Mouse (Mus musculus) spleen, postnatal 36 days (tissue): ENCODE measurements at regions not wholly inside any gene's neighbourhood (a gene's known extent, or its start where the extent isn't known, plus 50 kb on each side); places are given as distances from the start of the nearest gene placed in this dataset.
A peak's percentile ranks its signal among the peaks of the same experiment; 100 is the strongest.

Experiments
- DNase-seq, 2 experiments: peaks; one replicate each; pipeline ENCODE4 v3.0.0; 2022; ENCODE audit warnings: low spot score in 2 of 2, mixed read lengths in 1 of 2

DNA sequence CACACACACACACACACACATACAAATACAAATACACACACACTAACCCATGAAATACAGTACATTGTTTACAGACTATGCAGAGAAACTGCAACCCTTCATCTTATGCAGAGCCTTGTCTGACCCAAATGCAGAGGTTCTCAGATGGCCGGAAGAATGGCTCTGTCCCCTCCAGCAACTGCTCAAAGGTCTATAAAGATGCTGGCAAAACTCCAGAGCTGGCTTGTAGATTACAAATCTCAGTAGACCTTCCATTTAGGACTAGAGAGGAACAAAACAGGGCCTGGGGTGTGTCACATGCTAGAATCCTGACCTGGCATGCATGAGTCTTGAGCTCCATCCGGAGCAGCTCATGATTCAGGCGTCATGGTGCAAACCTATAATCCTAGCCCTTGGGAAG lies 364.4 kb upstream of the Runx1 start:
- DNase-seq: no peak

DNA sequence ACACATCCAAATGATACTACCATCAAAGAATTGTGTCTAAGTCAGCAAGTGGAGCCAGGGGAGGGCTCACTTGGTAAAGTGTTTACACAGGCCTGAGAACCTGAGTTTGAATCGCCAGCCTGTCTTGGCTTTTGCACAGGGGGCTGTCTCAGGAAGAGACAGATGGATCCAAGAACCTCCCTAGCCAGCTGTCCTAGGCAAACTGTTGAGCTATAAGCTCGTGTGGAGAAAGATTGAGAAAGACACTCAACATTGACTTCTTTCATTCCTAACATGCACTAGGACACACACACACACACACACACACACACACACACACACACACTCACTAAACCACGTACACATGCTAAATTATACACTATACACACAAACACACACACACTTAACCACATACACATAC lies 363.9 kb upstream of the Runx1 start:
- no peak for DNase-seq

GRCm38 (mm10) chr16:93189412-93189811 lies 363.5 kb upstream of the Runx1 start:
- no peak for DNase-seq

DNA sequence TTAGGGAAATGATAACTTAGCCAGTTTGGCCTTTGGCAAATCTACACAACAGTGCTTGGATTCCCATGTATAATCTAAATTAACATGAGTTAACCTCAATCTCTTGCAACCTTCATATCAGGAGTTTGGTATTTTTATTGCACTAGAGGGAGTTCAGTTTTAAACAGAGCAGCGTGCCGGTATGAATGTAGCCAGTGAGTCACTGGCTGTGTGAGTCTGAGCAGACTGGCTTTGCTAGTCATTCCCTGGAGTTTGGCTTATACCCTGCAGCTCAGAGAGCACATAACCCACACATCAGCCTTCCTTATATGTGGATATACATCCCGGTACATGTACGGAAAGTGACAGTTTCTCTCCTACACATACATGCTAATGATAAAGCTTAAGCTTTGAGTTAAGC lies 360.6 kb upstream of the Runx1 start:
- no peak for DNase-seq

DNA sequence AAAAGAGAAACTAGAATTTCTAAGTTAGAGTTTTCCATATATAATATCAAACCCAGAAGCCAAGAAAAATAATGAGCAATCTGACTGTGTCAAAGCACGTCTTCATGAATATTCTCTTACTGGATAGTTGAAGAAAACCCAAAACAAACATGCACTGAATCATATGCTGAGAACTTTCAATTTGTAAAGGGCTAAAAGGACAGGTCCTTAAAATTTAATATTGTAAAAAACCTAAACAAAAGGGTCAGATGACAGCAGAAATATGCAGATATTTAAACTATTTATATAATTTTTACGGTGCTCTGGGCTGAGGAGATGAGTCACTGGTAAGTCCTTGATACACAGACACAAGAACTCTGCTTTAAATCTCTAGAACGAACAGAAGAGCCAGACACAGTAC lies 356.7 kb upstream of the Runx1 start:
- DNase-seq: no peak

DNA sequence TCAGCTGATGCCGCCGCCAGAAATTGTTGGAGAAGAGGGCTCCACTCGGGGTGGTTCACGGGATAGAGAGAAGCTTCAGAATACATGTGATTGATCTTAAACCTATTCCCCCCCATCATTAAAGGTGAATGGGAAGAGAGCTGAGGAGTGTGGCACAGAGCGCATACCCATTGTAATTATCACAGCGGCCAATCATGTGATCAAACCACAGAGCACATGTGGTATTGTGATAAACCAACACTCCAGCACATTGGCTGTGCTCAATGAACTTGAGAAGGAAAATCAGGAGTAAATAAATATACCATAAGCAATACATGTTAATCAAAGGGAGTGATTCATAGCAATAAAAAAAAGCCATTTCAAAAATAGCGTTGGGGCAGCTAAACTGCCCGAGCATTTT lies 355.5 kb upstream of the Runx1 start:
- no peak for DNase-seq

DNA sequence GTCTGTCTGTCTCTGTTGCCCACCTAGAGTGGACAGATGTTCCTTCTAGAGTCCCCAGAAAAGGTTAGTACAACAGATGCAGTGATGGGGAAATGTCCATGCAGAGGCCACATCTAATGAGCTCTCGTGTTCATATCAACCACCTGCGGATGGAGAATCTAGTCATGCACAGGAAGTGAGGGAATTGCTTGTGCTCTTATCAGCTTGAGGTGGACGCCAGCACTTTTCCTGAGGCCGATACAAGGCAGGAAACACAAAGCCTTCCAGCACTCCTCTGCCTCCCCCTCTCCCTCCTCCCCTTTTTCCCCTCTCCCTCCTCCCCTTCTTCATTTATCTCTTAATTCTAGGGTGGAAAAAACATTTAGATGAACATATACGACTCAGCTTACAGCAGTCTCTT lies 354.3 kb upstream of the Runx1 start:
- DNase-seq: no peak

GRCm38 (mm10) chr16:93166667-93167066 lies 340.7 kb upstream of the Runx1 start:
- DNase-seq: no peak

DNA sequence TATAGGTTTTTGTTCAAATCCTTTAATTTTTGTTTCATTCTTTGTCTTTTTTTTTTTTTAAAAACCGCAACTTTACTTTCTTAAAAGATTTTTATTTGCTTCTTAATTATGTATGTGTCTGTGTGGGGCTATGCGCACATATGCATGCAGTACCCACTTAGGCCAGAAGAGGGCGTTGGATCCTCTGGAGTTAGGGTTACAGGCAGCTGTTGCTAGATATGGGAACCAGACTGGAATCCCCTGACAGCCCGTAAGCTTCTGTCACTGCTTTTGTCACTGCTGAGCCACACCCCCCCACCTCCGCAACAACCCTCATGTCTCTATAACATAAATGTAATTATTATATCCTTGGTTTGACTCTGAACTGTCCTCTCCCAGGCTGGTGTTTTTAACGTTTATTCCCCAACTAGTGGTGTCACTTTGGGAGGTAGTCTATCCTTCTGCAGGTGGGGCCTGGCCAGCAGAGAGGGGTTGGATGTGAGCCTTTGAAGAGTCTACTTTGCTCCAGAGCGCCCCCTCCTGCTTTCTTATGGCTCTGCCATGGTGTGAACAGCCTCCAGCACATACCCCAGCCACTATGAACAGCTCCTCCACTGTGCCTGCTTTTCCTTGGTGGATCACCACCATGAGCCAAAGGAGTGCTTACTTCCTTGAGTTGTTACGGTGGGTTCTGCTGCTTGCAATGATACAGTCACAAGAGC lies 332.7 kb upstream of the Runx1 start:
- DNase-seq: no peak

DNA sequence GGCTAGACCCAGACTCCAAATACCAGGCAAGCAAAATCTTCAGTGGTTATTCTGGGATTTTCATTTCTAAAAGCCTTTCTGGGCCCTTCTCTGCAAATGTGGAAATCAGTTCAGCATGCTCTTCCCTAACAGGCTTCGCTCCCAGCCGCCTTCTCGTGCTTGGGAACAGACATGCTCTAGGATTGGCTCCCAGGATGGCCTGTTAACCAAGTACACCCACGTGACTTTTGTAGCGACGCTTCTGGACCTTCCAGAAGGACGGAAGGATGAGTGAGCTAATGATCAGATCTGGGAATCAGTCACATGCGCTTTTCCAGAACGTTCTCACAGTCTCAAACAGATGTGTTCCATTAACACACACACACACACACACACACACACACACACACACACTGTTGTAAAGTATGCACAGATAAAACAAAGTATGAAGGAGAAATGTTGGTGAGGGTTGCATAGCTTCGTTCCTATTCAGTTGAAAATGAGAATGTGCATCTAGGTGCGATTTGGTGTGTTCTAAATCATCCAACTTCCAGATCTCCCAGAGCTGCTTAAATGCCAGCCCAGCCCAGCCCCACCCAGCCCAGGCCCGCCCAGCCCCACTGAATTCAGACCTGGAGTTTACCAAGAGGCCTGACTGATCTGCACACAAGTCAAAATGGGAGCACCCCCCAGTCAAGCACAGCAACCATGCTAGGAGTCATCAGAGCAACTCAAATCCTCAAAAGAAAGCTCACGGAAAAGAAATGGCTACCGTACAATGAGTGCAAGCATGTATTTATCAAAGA lies 327.8 kb upstream of the Runx1 start:
- DNase-seq: no peak

DNA sequence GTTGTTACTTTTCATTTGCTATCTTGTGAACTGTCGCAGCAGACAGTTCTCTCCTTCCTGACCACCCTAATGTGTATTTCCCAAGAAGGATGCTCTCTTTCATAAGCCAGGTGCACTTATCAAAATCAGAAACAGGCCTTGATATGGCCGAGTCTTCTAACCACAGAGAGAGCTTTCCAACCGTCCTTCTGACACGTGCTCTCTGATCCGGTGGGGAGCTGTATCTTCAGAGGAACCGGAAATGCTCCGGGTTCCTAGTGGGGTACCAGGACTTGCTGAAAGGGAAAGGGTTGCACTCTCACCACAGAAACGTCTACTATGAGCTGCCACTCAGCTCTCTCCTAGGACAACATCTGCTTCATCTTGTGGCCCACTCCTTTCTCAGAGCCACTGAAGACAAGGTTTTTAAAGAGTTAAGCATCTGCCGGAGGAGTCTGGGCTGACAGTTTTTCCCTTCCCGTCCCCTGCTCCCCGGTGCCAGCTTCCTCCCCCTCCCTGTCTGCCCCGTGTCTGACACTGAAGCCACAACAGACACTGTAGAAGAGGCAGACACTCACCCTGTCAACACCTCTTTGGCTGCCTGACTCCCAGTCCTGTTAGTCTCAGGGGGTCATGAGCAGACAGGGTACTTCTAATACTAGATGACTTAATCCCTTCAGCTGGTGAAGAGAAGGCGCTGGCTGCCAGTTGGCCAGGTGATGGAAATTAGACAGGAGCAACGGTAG lies 327.0 kb upstream of the Runx1 start:
- no peak for DNase-seq

DNA sequence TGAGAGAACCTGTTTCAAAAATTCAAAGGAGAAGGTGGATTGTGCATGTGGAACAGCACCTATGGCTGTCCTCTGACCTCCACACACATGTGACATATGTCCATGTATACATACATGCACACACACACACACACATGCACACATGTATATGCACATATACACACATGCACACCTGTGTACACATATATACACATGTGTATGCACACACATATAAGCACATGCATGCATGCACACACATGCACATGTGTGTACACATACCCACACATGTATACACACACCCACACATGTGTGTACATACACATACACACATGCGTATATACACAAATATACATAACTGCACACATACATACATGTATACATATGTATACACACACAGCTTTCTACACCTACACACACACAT lies 326.1 kb upstream of the Runx1 start:
- DNase-seq: no peak

DNA sequence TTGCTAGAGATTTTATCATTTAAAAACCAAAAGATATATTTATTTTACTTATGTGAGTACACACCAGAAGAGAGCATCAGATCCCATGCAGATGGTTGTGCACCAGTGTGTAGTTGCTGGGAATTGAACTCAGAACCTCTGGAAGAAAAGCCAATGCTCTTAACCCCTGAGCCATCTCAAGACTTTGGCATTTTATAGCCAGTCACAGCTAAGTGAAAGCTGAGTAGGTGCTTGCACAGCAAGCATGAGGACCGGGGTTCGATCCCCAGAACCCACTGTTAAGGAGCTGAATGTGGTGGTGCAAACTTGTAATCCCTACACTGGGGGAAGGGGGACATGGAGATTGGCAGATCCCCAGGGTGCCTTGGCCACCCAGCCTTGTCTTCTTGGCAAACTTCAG lies 325.7 kb upstream of the Runx1 start:
- DNase-seq: no peak

DNA sequence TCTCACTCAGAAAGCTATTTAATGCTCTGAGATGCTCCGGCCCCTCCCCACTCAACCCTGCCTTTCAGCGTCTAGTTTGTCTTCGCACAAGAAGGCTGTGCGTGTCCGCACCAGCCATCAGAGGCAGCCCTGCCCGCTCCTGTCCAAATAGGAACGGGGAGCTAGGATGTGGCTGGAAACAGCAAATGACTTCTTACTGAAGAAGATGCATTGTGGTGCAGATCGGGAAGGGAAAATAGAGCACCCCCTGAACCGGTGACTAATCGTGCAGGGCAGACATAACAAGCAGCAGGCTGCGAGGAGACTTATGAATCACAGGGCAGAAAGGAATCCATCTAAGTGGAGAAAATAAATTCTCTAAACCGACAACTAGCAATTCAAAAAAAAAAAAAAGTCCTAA lies 324.5 kb upstream of the Runx1 start:
- DNase-seq: no peak

GRCm38 (mm10) chr16:93147525-93148222 lies 321.7 kb upstream of the Runx1 start:
- peak; percentile 34 to 63 for DNase-seq

DNA sequence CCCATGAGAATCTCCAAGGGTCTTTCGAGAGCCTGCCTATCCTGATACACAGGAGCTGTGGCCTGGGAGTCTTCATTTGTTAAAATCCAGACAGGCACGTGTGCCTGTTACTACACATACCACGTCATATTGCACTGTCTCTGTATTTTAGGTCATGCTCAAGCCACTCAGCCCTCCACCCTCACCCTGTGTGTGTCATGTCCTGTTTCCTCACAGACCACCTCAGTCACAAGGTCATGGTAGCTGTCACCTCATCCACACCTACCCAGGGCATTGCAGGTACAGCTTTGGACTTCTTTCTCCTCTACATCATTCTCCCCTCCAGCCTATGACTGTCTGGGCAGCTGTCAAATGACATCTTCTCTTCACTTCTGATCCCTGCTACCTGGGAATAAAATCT lies 320.9 kb upstream of the Runx1 start:
- no peak for DNase-seq

DNA sequence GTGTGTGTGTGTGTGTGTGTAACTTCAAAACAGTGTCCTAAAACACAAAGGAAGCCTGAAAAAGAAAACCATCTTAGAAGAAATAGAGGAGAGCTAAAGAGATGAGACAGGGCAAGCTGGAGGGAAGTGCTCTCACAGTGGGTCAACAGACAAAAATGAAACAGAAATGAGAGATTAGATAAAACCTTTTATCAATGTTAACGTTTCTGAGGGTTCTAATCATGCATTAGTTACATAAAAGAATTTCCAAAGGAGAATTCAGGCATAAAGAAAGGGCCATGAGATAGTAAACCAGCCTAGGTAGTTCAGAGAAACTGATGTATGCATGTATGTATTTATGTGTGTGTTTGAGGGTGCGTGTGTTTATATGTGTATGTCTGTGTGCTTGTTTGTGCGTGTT lies 319.7 kb upstream of the Runx1 start:
- DNase-seq: no peak

DNA sequence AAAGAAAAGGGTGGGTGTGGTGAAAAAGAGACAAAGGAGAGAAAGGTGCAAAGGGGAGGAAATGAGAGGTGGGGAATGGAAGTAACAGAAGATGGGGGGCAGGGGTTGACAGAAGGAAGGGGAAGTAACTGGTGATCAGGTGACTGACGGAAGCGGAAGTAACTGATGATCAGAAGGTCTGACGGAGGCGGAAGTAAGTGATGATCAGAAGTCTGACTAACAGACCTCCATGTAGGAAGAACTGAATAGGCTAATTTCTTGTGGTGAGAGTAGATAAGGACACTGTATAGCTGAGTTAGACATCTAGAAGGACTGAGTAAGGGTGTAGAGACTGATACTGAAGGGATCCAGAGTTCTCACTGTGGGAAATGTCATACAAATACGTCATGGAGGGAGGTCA lies 318.1 kb upstream of the Runx1 start:
- DNase-seq: no peak

GRCm38 (mm10) chr16:93143164-93143563 lies 317.2 kb upstream of the Runx1 start:
- no peak for DNase-seq

GRCm38 (mm10) chr16:93141967-93142366 lies 316.0 kb upstream of the Runx1 start:
- DNase-seq: no peak

- DNase-seq: no peak
Measured at GRCm38 (mm10) chr16:93140535-93141110, 314.7 kb upstream of the Runx1 start.

- DNase-seq: no peak
Measured at GRCm38 (mm10) chr16:93137249-93137648, 311.3 kb upstream of the Runx1 start.
